Mouse (Mus musculus) thymus, adult 2 months (tissue): ENCODE measurements around the gene Ubtd2.

Experiments
- CTCF ChIP-seq: fragments of 200-500 bp; IDR thresholded peaks from 2 replicates; pipeline ENCODE4 v1.5.1; 2012; ENCODE audit warnings: mild to moderate bottlenecking, control low read depth, low read length, moderate library complexity, borderline replicate concordance; ENCODE audit not compliant: control insufficient read depth, poor library complexity, insufficient read depth; ENCODE audit errors: extremely low read depth
- POLR2A ChIP-seq: fragments of 200-500 bp; IDR thresholded peaks from 2 replicates; pipeline ENCODE4 v1.6.1; 2012; ENCODE audit warnings: mild to moderate bottlenecking, low read length, control low read depth, moderate library complexity; ENCODE audit not compliant: control insufficient read depth, poor library complexity, insufficient read depth; ENCODE audit errors: extremely low read depth

- TF ChIP-seq CTCF (no peak), POLR2A (no peak)
Observed at GRCm38 (mm10) chr11:32558026-32558425, 102.9 kb downstream of the Ubtd2 start.
